Mouse (Mus musculus) intestine, embryonic 14.5 days (tissue): ENCODE data around the gene Vav3. TPM values are rescaled to one million over a fixed set of nuclear protein-coding genes. Genes with fewer than 3 reads are reported as not detected.

Experiments used
- ATAC-seq: fragments of 200-750 bp; cut with Nextera tagmentation; replicated peaks from 2 replicates; pipeline ENCODE4 v1.8.0; 2017; ENCODE audit warnings: low read depth, moderate number of reproducible peaks, moderate TSS enrichment, moderate library complexity; ENCODE audit not compliant: low FRiP score, low TSS enrichment
- DNase-seq: peaks from one replicate; pipeline ENCODE4 v3.0.0-alpha.2; 2018; ENCODE audit warnings: low spot score
- H3K27ac ChIP-seq: fragments of 300-500 bp; sonication (generic); 2 replicates; pipeline ENCODE4 v1.5.1; 2014; ENCODE audit warnings: low read depth, mild to moderate bottlenecking, control low read depth
- H3K27me3 ChIP-seq: fragments of 300-500 bp; sonication (generic); replicated peaks from 2 replicates; pipeline ENCODE4 v1.6.1; 2014; ENCODE audit warnings: low read length, control low read depth; ENCODE audit not compliant: control insufficient read depth, insufficient read depth
- H3K36me3 ChIP-seq: fragments of 300-500 bp; sonication (generic); 2 replicates; pipeline ENCODE4 v1.6.1; 2014; ENCODE audit warnings: low read length, control low read depth; ENCODE audit not compliant: control insufficient read depth, insufficient read depth
- H3K4me1 ChIP-seq: fragments of 300-500 bp; sonication (generic); replicated peaks from 2 replicates; pipeline ENCODE4 v1.6.1; 2014; ENCODE audit warnings: low read length, control low read depth, mixed read lengths; ENCODE audit not compliant: control insufficient read depth, insufficient read depth
- H3K4me2 ChIP-seq: fragments of 300-500 bp; sonication (generic); 2 replicates; pipeline ENCODE4 v1.6.1; 2014; ENCODE audit warnings: low read length
- H3K4me3 ChIP-seq: fragments of 300-500 bp; sonication (generic); 2 replicates; pipeline ENCODE4 v1.5.1; 2014; ENCODE audit warnings: low read depth, low read length, control low read depth, mixed read lengths
- H3K9ac ChIP-seq: fragments of 300-500 bp; sonication (generic); 2 replicates; pipeline ENCODE4 v1.6.1; 2014; ENCODE audit warnings: mild to moderate bottlenecking, low read length
- H3K9me3 ChIP-seq: fragments of 300-500 bp; sonication (generic); 2 replicates; pipeline ENCODE4 v1.6.1; 2016; ENCODE audit warnings: low read length, control low read depth; ENCODE audit not compliant: control insufficient read depth
- WGBS: fragments of 180-500 bp; shearing (Covaris S2); extraction: QIAGEN DNeasy Blood & Tissue Kit; methylation state at CpG from one replicate; pipeline ENCODE4 v1.1.7; 2014; 5-methylcytosine and 5-hydroxymethylcytosine counted together
- polyA plus RNA-seq: library from polyadenylated mRNA; unstranded; fragments of >200 nt; fragmentation: Nextera tagmentation; extraction: Ambion mirVana; gene quantifications from 2 replicates; pipeline ENCODE4 v1.2.1, GENCODE M21; 2014

The Vav3 gene
- polyA plus RNA-seq, 1 experiment from 2014 or later = 17.1 TPM

- Histone ChIP-seq H3K4me3 (no peak overlapping the region), H3K9me3 (no peaks in the 10 kb centered on the region), H3K4me1 (no peaks in the 10 kb centered on the region; the same call in 1 of the 2 replicates), H3K4me2 (no peak overlapping the region), H3K27me3 (no peaks in the 10 kb centered on the region), H3K36me3 (no peaks in the 10 kb centered on the region), H3K27ac (no peak overlapping the region), H3K9ac (no peak overlapping the region)
- ATAC-seq (no peak), DNase-seq (no peak)
- 65% methylated on average over 5 of the region's 5 CpGs for WGBS
Measured at GRCm38 (mm10) chr3:109683608-109684295, 343.3 kb downstream of the Vav3 start.

- Histone ChIP-seq H3K4me3 (no peak overlapping the region), H3K4me2 (no peak overlapping the region), H3K27me3 (no peaks in the 10 kb centered on the region), H3K4me1 (no peaks in the 10 kb centered on the region), H3K9me3 (no peaks in the 10 kb centered on the region), H3K9ac (no peak overlapping the region), H3K36me3 (no peaks in the 10 kb centered on the region), H3K27ac (no peak overlapping the region)
- ATAC-seq (no peak), DNase-seq (no peak)
- WGBS = 78% methylated on average over 2 of the region's 2 CpGs
Measured at GRCm38 (mm10) chr3:109690566-109690965, 350.1 kb downstream of the Vav3 start.

- ATAC-seq (no peak), DNase-seq (no peak)
- no peak overlapping the region for H3K27ac ChIP-seq
- WGBS = 89% methylated on average over 3 of the region's 3 CpGs
- no peaks in the 10 kb centered on the region for H3K9me3 ChIP-seq
- H3K36me3 ChIP-seq = no peaks in the 10 kb centered on the region
- H3K4me2 ChIP-seq = no peak overlapping the region
- H3K4me3 ChIP-seq = no peak overlapping the region
- H3K9ac ChIP-seq = no peak overlapping the region
- H3K27me3 ChIP-seq = no peaks in the 10 kb centered on the region
- H3K4me1 ChIP-seq = no peaks in the 10 kb centered on the region
Measured at GRCm38 (mm10) chr3:109692613-109693012, 352.2 kb downstream of the Vav3 start.

- Histone ChIP-seq H3K27ac (no peak overlapping the region), H3K27me3 (no peaks in the 10 kb centered on the region), H3K36me3 (no peaks in the 10 kb centered on the region), H3K9me3 (no peaks in the 10 kb centered on the region), H3K4me3 (no peak overlapping the region), H3K4me2 (no peak overlapping the region), H3K4me1 (no peaks in the 10 kb centered on the region), H3K9ac (no peak overlapping the region)
- WGBS = 36% methylated on average over 1 of the region's 1 CpGs
- no peak for ATAC-seq
- no peak for DNase-seq
Measured at GRCm38 (mm10) chr3:109701301-109701700, 360.8 kb downstream of the Vav3 start.

GRCm38 (mm10) chr3:109707786-109708460 is 367.5 kb downstream of the Vav3 start:
- Histone ChIP-seq H3K4me2 (no peak overlapping the region), H3K27me3 (no peaks in the 10 kb centered on the region), H3K4me3 (no peak overlapping the region), H3K36me3 (no peaks in the 10 kb centered on the region), H3K4me1 (no peaks in the 10 kb centered on the region), H3K27ac (no peak overlapping the region), H3K9ac (no peak overlapping the region), H3K9me3 (no peaks in the 10 kb centered on the region)
- WGBS = 90% methylated on average over 2 of the region's 2 CpGs
- ATAC-seq (no peak), DNase-seq (no peak)

- whole genome bisulfite sequencing = 83% methylated on average over 7 of the region's 7 CpGs
- H3K9ac ChIP-seq = no peak overlapping the region
- H3K36me3 ChIP-seq = no peaks in the 10 kb centered on the region
- H3K4me2 ChIP-seq = no peak overlapping the region
- DNase-seq (no peak), ATAC-seq (no peak)
- no peaks in the 10 kb centered on the region for H3K9me3 ChIP-seq
- H3K4me3 ChIP-seq = no peak overlapping the region
- no peak overlapping the region for H3K27ac ChIP-seq
- H3K4me1 ChIP-seq = no peaks in the 10 kb centered on the region
- H3K27me3 ChIP-seq = no peaks in the 10 kb centered on the region
Measured at GRCm38 (mm10) chr3:109711751-109712150, 371.3 kb downstream of the Vav3 start.

GRCm38 (mm10) chr3:109714476-109714875 is 374.0 kb downstream of the Vav3 start:
- Histone ChIP-seq H3K9me3 (no peaks in the 10 kb centered on the region), H3K9ac (no peak overlapping the region), H3K36me3 (no peaks in the 10 kb centered on the region), H3K27ac (no peak overlapping the region), H3K4me2 (no peak overlapping the region), H3K4me3 (no peak overlapping the region), H3K27me3 (no peaks in the 10 kb centered on the region), H3K4me1 (no peaks in the 10 kb centered on the region)
- ATAC-seq (no peak), DNase-seq (no peak)

- no peaks in the 10 kb centered on the region for H3K9me3 ChIP-seq
- WGBS = 91% methylated on average over 3 of the region's 3 CpGs
- no peak for ATAC-seq
Measured at GRCm38 (mm10) chr3:109721753-109722152, 381.3 kb downstream of the Vav3 start.

GRCm38 (mm10) chr3:109726776-109727175 is 386.3 kb downstream of the Vav3 start:
- 83% methylated on average over 1 of the region's 1 CpGs for WGBS
- Histone ChIP-seq H3K9ac (no peak overlapping the region), H3K4me3 (no peak overlapping the region), H3K36me3 (no peaks in the 10 kb centered on the region), H3K27me3 (no peaks in the 10 kb centered on the region), H3K27ac (no peak overlapping the region), H3K4me1 (no peaks in the 10 kb centered on the region), H3K9me3 (no peaks in the 10 kb centered on the region), H3K4me2 (no peak overlapping the region)
- no peak for DNase-seq
- no peak for ATAC-seq

More at GRCm38 (mm10) chr3:109721753-109722152, 381.3 kb downstream of the Vav3 start:
- Histone ChIP-seq H3K4me2 (no peak overlapping the region), H3K9ac (no peak overlapping the region), H3K27me3 (no peaks in the 10 kb centered on the region), H3K27ac (no peak overlapping the region), H3K4me3 (no peak overlapping the region), H3K4me1 (no peaks in the 10 kb centered on the region), H3K36me3 (no peaks in the 10 kb centered on the region)
- DNase-seq = no peak
